Comparison of ENCODE assay signal across 10 mouse cellular contexts in the genomic region with DNA sequence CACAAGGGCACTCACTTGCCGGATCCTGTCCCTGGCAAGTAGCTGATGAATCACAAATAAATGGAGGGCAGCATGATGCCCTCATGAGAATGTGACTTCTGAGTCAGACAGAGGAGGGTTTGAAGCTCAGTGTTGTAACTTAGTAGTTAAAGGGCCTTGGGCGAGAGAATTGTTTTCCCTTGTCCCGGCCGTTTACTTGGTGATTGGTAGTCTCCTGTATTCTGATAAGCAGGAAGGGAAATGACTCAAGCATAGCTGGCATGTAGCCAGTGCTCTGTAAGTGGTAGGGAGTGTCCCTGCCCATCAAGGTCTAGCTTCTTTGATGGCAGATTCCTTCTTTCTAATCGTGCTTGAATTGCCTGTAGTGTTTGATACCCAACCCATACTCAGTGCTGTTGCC. TPM values are rescaled to one million over a fixed set of nuclear protein-coding genes. Genes with fewer than 3 reads are reported as not detected.
DNase-seq lines count a peak whose midpoint lies in the region; ATAC-seq lines count a peak whose summit lies in the region.
"Had no signal": no experiment of that assay in that cellular context is flagged by ENCODE, and none has a peak within 500 bp of the region (broad histone marks: within the 10 kb centered on the region; RNA-seq: fewer than 3 reads in every experiment).

No protein-coding gene starts in this region.

- H3K27ac ChIP-seq in kidney, embryonic 14.5 days (ENCODE audit: low read depth, low read length) = no peak overlapping the region
- H3K27ac ChIP-seq in stomach, embryonic 16.5 days (ENCODE audit: low read length) = no peak overlapping the region
- no peak overlapping the region for H3K27ac ChIP-seq in forebrain, embryonic 11.5 days (ENCODE audit: low read depth, low read length)
- H3K27ac ChIP-seq: layer of hippocampus, adult 2 months had no signal

- intact Hi-C loops in heart, postnatal 25 days (cut with DNase I) = no loop called here

- no peak overlapping the region for H3K4me2 ChIP-seq in kidney, embryonic 14.5 days (replicated peaks; ENCODE audit: low read depth, low read length)
- no peak overlapping the region for H3K4me2 ChIP-seq in stomach, embryonic 16.5 days (ENCODE audit: low read depth, low read length)
- H3K4me2 ChIP-seq in forebrain, embryonic 11.5 days (ENCODE audit: low read depth, low read length, severe bottlenecking) = no peak overlapping the region

- H3K36me3 ChIP-seq in kidney, embryonic 14.5 days (ENCODE audit: control insufficient read depth, insufficient read depth, low read length) = no peaks in the 10 kb centered on the region
- H3K36me3 ChIP-seq in stomach, embryonic 16.5 days (ENCODE audit: control insufficient read depth, insufficient read depth, low read length) = no peaks in the 10 kb centered on the region
- H3K36me3 ChIP-seq in forebrain, embryonic 11.5 days (ENCODE audit: control insufficient read depth, insufficient read depth, low read length) = no peaks in the 10 kb centered on the region

- ATAC-seq in kidney, embryonic 14.5 days (ENCODE audit: low FRiP score, low TSS enrichment) = no peak
- ATAC-seq in stomach, embryonic 16.5 days (ENCODE audit: insufficient read depth, low FRiP score) = peak; percentile 78; the same call in 1 of the 2 replicates
- no peak for ATAC-seq in forebrain, embryonic 11.5 days (replicated peaks; ENCODE audit: low FRiP score)

- no peak overlapping the region for H3K9ac ChIP-seq in kidney, embryonic 14.5 days (ENCODE audit: low read depth, low read length)
- H3K9ac ChIP-seq in stomach, embryonic 16.5 days (ENCODE audit: low read length) = no peak overlapping the region
- H3K9ac ChIP-seq in forebrain, embryonic 11.5 days (ENCODE audit: low read length) = no peak overlapping the region

- H3K27me3 ChIP-seq in kidney, embryonic 14.5 days (ENCODE audit: control insufficient read depth, insufficient read depth, low read length) = no peaks in the 10 kb centered on the region
- no peaks in the 10 kb centered on the region; the same call in 1 of the 2 replicates for H3K27me3 ChIP-seq in stomach, embryonic 16.5 days (ENCODE audit: control insufficient read depth, insufficient read depth, low read length)
- H3K27me3 ChIP-seq in forebrain, embryonic 11.5 days (ENCODE audit: control insufficient read depth, insufficient read depth, low read length) = no peaks in the 10 kb centered on the region

- no peaks in the 10 kb centered on the region for H3K9me3 ChIP-seq in kidney, embryonic 14.5 days (ENCODE audit: control insufficient read depth, low read length)
- no peaks in the 10 kb centered on the region for H3K9me3 ChIP-seq in stomach, embryonic 16.5 days (replicated peaks; ENCODE audit: control insufficient read depth, low read length)
- H3K9me3 ChIP-seq in forebrain, embryonic 11.5 days (ENCODE audit: control insufficient read depth, low read length) = no peaks in the 10 kb centered on the region

- peak; percentile 33 for DNase-seq in kidney, postnatal 14 days
- DNase-seq in adrenal gland, adult 18-20 months (ENCODE audit: low spot score in 2 of 2) = peak; percentile 55 to 75
- peak; percentile 8 for DNase-seq in heart, postnatal 25 days (ENCODE audit: low spot score)
- DNase-seq in left cerebral cortex, adult 11 months (ENCODE audit: low spot score) = no peak
- DNase-seq in forebrain, embryonic 11.5 days (ENCODE audit: low spot score) = no peak
- DNase-seq in gastrocnemius, postnatal 4 days (ENCODE audit: low spot score in 2 of 2) = no peak

- no peak overlapping the region for H3K4me3 ChIP-seq in kidney, embryonic 14.5 days (ENCODE audit: low read length)
- no peak overlapping the region for H3K4me3 ChIP-seq in stomach, embryonic 16.5 days (replicated peaks; ENCODE audit: low read length)
- no peak overlapping the region for H3K4me3 ChIP-seq in forebrain, embryonic 11.5 days (ENCODE audit: low read depth, low read length)
- H3K4me3 ChIP-seq: erythroblast, embryonic 14.5 days; layer of hippocampus, adult 2 months had no signal

- no peaks in the 10 kb centered on the region for H3K4me1 ChIP-seq in kidney, embryonic 14.5 days (ENCODE audit: control insufficient read depth, insufficient read depth, low read length)
- peaks cover 8% of the 10 kb centered on the region; the same call in 1 of the 2 replicates for H3K4me1 ChIP-seq in stomach, embryonic 16.5 days (ENCODE audit: control insufficient read depth, insufficient read depth, low read length)
- H3K4me1 ChIP-seq in forebrain, embryonic 11.5 days (replicated peaks; ENCODE audit: control insufficient read depth, insufficient read depth, low read length) = peaks cover under 1% of the 10 kb centered on the region; the same call in 1 of the 2 replicates

- 34% methylated on average over 5 of the region's 5 CpGs for WGBS in kidney, embryonic 14.5 days
- WGBS in stomach, embryonic 16.5 days = 34% methylated on average over 5 of the region's 5 CpGs
- 89% methylated on average over 5 of the region's 5 CpGs for WGBS in forebrain, embryonic 11.5 days

RNA-seq across cellular contexts. Expression of gene Cadm1, which starts 59.9 kb away (rescaled TPM):
- polyA plus RNA-seq in kidney, embryonic 14.5 days (2014; fragmentation: Nextera tagmentation; extraction: Ambion mirVana) = 66.3 and 92.1 TPM in 2 replicates
- 10 to 100 TPM; 37.1 to 45.5 TPM for total RNA-seq in adrenal gland, adult 18-20 months (2021)
- 1 to 10 TPM; 1.9 to 2.1 TPM for total RNA-seq in heart, postnatal 25 days (2021)
- polyA plus RNA-seq in stomach, embryonic 16.5 days (2015; fragmentation: Nextera tagmentation; extraction: Ambion mirVana) = 41.3 and 44.8 TPM in 2 replicates
- 105 and 112 TPM in 2 replicates for polyA plus RNA-seq in forebrain, embryonic 11.5 days (2014; fragmentation: Nextera tagmentation; extraction: Ambion mirVana)
- 1 to 10 TPM; 5.9 to 6.2 TPM for total RNA-seq in gastrocnemius, postnatal 4 days (2021)

Comparison
In these comparisons a context has a peak if more than half of its experiments do, and no peak if none do; other contexts are left out.
1. DNase-seq: peak in kidney, postnatal 14 days (single experiment), adrenal gland, adult 18-20 months (2 of 2) and heart, postnatal 25 days (single experiment); none in left cerebral cortex, adult 11 months (single experiment), forebrain, embryonic 11.5 days (single experiment) and gastrocnemius, postnatal 4 days (0 of 2).
2. RNA of gene Cadm1, which starts 59.9 kb away (total RNA-seq): 37.1 to 45.5 TPM in adrenal gland, adult 18-20 months; 5.9 to 6.2 TPM in gastrocnemius, postnatal 4 days and 1.9 to 2.1 TPM in heart, postnatal 25 days; every median in the first group is over 4 times any median in the second.